ENCODE assay signal across 8 mouse cellular contexts in the genomic region with DNA sequence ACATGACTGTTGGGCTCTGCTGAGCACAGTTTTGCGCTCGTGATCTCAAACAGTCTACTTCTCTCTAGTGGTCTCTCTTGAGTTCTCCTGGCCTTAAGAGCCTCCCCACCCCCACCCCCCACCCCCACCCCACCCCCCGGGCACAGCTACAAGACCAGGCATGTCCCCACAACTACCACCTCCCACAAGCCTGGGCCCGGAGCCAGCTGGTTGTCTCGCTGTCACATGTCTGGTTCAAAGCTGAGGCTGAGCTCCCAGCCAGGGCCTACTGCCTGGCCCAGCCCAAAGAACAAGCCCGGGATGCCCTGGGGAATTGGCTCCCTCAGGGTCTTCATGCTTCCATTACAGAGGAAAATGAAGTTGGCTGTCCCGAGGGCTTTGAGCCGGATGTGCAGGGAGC. TPM values are rescaled to one million over a fixed set of nuclear protein-coding genes. Genes with fewer than 3 reads are reported as not detected.
DNase-seq lines count a peak whose midpoint lies in the region; ATAC-seq lines count a peak whose summit lies in the region.

No protein-coding gene starts in this region.

- WGBS in kidney, embryonic 15.5 days = 52% methylated on average over 8 of the region's 8 CpGs
- 62% methylated on average over 7 of the region's 8 CpGs for WGBS in macrophage (ENCODE audit: missing documents)
- WGBS in forebrain, embryonic 13.5 days = 63% methylated on average over 8 of the region's 8 CpGs

- no peaks in the 10 kb centered on the region for H3K9me3 ChIP-seq in kidney, embryonic 15.5 days (replicated peaks)
- H3K9me3 ChIP-seq in forebrain, embryonic 13.5 days (replicated peaks) = no peaks in the 10 kb centered on the region

- H3K79me2 ChIP-seq in macrophage (ENCODE audit: inconsistent target) = no peaks in the 10 kb centered on the region

- peak; percentile 42 to 50 for DNase-seq in frontal cortex, postnatal 10 days (ENCODE audit: low spot score in 2 of 2)
- DNase-seq in frontal cortex, postnatal 25 days (ENCODE audit: low spot score in 2 of 2) = no peak
- peak; percentile 71 for DNase-seq in urinary bladder, postnatal 14 days (ENCODE audit: low spot score)
- no peak for DNase-seq in urinary bladder, postnatal 25 days (ENCODE audit: low spot score)

- peak overlapping the region; percentile 37; the same call in 1 of the 2 replicates for H3K27ac ChIP-seq in kidney, embryonic 15.5 days
- peak overlapping the region; percentile 8; the same call in 1 of the 2 replicates for H3K27ac ChIP-seq in macrophage
- no peak overlapping the region for H3K27ac ChIP-seq in forebrain, embryonic 13.5 days

- H3K36me3 ChIP-seq in kidney, embryonic 15.5 days = no peaks in the 10 kb centered on the region
- H3K36me3 ChIP-seq in macrophage (ENCODE audit: inconsistent target) = no peaks in the 10 kb centered on the region
- no peaks in the 10 kb centered on the region for H3K36me3 ChIP-seq in forebrain, embryonic 13.5 days (ENCODE audit: poor library complexity, severe bottlenecking)

- H3K4me2 ChIP-seq in kidney, embryonic 15.5 days = no peak overlapping the region
- H3K4me2 ChIP-seq in forebrain, embryonic 13.5 days = no peak overlapping the region

- H3K4me1 ChIP-seq in kidney, embryonic 15.5 days = peaks cover 33% of the 10 kb centered on the region
- H3K4me1 ChIP-seq in forebrain, embryonic 13.5 days = peaks cover 24% of the 10 kb centered on the region

- ATAC-seq in kidney, embryonic 15.5 days (replicated peaks; ENCODE audit: low FRiP score) = no peak
- no peak for ATAC-seq in activated CD4-positive, CD25-positive, alpha-beta regulatory T cell, adult 4 months
- ATAC-seq in forebrain, embryonic 13.5 days = no peak

- no peak overlapping the region for H3K4me3 ChIP-seq in kidney, embryonic 15.5 days (replicated peaks)
- no peak overlapping the region for H3K4me3 ChIP-seq in macrophage (ENCODE audit: inconsistent target)
- H3K4me3 ChIP-seq in forebrain, embryonic 13.5 days = no peak overlapping the region

- no peak overlapping the region for H3K9ac ChIP-seq in kidney, embryonic 15.5 days
- no peak overlapping the region for H3K9ac ChIP-seq in forebrain, embryonic 13.5 days

- H3K27me3 ChIP-seq in kidney, embryonic 15.5 days = peaks cover 15% of the 10 kb centered on the region
- H3K27me3 ChIP-seq in forebrain, embryonic 13.5 days = peaks cover 33% of the 10 kb centered on the region

RNA-seq across cellular contexts. Expression of a gene that starts 15.7 kb away (rescaled TPM):
- polyA plus RNA-seq in kidney, embryonic 15.5 days (2015; fragmentation: Nextera tagmentation; extraction: Ambion mirVana) = 72.1 and 77.8 TPM in 2 replicates
- total RNA-seq in macrophage (2018; cell fraction: chromatin; rRNA removed) = 10 to 100 TPM in 7 of 26 experiments, 1 to 10 TPM in 19; 1.1 to 31.6 (median 6.4) TPM
- 10 to 100 TPM in 13 of 26 experiments, 1 to 10 TPM in 13; 4.7 to 61.7 (median 13.5) TPM for total RNA-seq in macrophage (2018; cell fraction: cytosol; rRNA removed)
- total RNA-seq in macrophage (2018; cell fraction: nucleus; rRNA removed) = 10 to 100 TPM in 13 of 26 experiments, 1 to 10 TPM in 13; 1.3 to 30.9 (median 10.1) TPM
- polyA plus RNA-seq in macrophage (2018) = 5.0 to 11.7 TPM (median 8.6 TPM) in 3 replicates
- 100 to 1,000 TPM; 445 to 470 TPM for polyA plus RNA-seq in activated CD4-positive, CD25-positive, alpha-beta regulatory T cell, adult 4 months (2017; shearing (Covaris generic))
- polyA plus RNA-seq in forebrain, embryonic 13.5 days (2015; fragmentation: Nextera tagmentation; extraction: Ambion mirVana) = 5.6 and 5.9 TPM in 2 replicates

Comparison
In these comparisons a context has a peak if more than half of its experiments do, and no peak if none do; other contexts are left out.
1. DNase-seq: peak in frontal cortex, postnatal 10 days (2 of 2) and urinary bladder, postnatal 14 days (single experiment); none in frontal cortex, postnatal 25 days (0 of 2) and urinary bladder, postnatal 25 days (single experiment).